Mouse (Mus musculus) lung, postnatal 0 days (tissue): ENCODE data around the gene Pga5. TPM values are rescaled to one million over a fixed set of nuclear protein-coding genes. Genes with fewer than 3 reads are reported as not detected.

ENCODE experiments used
- ATAC-seq: fragments of 200-750 bp; cut with Nextera tagmentation; 2 replicates; pipeline ENCODE4 v1.8.0; 2017; ENCODE audit warnings: moderate library complexity
- DNase-seq: peaks from one replicate; pipeline ENCODE4 v3.0.0-alpha.2; 2016; ENCODE audit warnings: low spot score
- H3K27ac ChIP-seq: fragments of 300-500 bp; sonication (generic); 2 replicates; pipeline ENCODE4 v1.5.1; 2014; ENCODE audit warnings: antibody characterized with exemption, mild to moderate bottlenecking, low read length, mixed read lengths
- H3K27me3 ChIP-seq: fragments of 300-500 bp; sonication (generic); replicated peaks from 2 replicates; pipeline ENCODE4 v1.6.1; 2014; ENCODE audit warnings: low read length, mixed read lengths; ENCODE audit not compliant: insufficient read depth
- H3K36me3 ChIP-seq: fragments of 300-500 bp; sonication (generic); 2 replicates; pipeline ENCODE4 v1.6.1; 2014; ENCODE audit warnings: low read length, mixed read lengths; ENCODE audit not compliant: insufficient read depth
- H3K4me1 ChIP-seq: fragments of 300-500 bp; sonication (generic); 2 replicates; pipeline ENCODE4 v1.6.1; 2014; ENCODE audit warnings: antibody characterized with exemption, low read depth, low read length, mixed read lengths; ENCODE audit not compliant: insufficient read depth
- H3K4me2 ChIP-seq: fragments of 300-500 bp; sonication (generic); replicated peaks from 2 replicates; pipeline ENCODE4 v1.6.1; 2014; ENCODE audit warnings: low read depth, mild to moderate bottlenecking, low read length, moderate library complexity, mixed read lengths
- H3K4me3 ChIP-seq: fragments of 300-500 bp; sonication (generic); 2 replicates; pipeline ENCODE4 v1.5.1; 2014; ENCODE audit warnings: low read depth, low read length
- H3K9ac ChIP-seq: fragments of 300-500 bp; sonication (generic); replicated peaks from 2 replicates; pipeline ENCODE4 v1.6.1; 2014; ENCODE audit warnings: low read depth, mild to moderate bottlenecking
- H3K9me3 ChIP-seq: fragments of 300-500 bp; sonication (generic); 2 replicates; pipeline ENCODE4 v1.6.1; 2016; ENCODE audit warnings: low read length, mixed read lengths
- CTCF ChIP-seq: IDR thresholded peaks from 2 replicates; pipeline ENCODE4 v1.5.1; 2016; ENCODE audit warnings: antibody characterized with exemption, mild to moderate bottlenecking
- EP300 ChIP-seq: IDR thresholded peaks from 2 replicates; pipeline ENCODE4 v1.6.1; 2016; ENCODE audit warnings: antibody characterized with exemption, mild to moderate bottlenecking, control low read depth
- WGBS: fragments of 180-500 bp; shearing (Covaris S2); extraction: QIAGEN DNeasy Blood & Tissue Kit; methylation state at CpG from one replicate; pipeline ENCODE4 v1.1.7; 2014; 5-methylcytosine and 5-hydroxymethylcytosine counted together
- polyA plus RNA-seq: library from polyadenylated mRNA; unstranded; fragments of >200 nt; fragmentation: Nextera tagmentation; extraction: Ambion mirVana; gene quantifications from 2 replicates; pipeline ENCODE4 v1.2.1, GENCODE M21; 2015

Gene Pga5
- polyA plus RNA-seq, 1 experiment from 2014 or later, result not detected

- ATAC-seq (no peak), DNase-seq (no peak)
- Histone ChIP-seq H3K4me2 (no peak overlapping the region), H3K9ac (no peak overlapping the region), H3K27me3 (no peaks in the 10 kb centered on the region), H3K4me3 (no peak overlapping the region), H3K27ac (no peak overlapping the region), H3K4me1 (no peaks in the 10 kb centered on the region), H3K9me3 (no peaks in the 10 kb centered on the region), H3K36me3 (no peaks in the 10 kb centered on the region)
- no peak for TF ChIP-seq EP300
- TF ChIP-seq CTCF, result no peak
- WGBS, result 71% methylated on average over 1 of the region's 1 CpGs
Measured at GRCm38 (mm10) chr19:10678772-10679067, 849 bp upstream of the Pga5 start.

- Histone ChIP-seq H3K9me3 (no peaks in the 10 kb centered on the region), H3K4me2 (no peak overlapping the region), H3K9ac (no peak overlapping the region), H3K27me3 (no peaks in the 10 kb centered on the region), H3K4me1 (no peaks in the 10 kb centered on the region), H3K4me3 (no peak overlapping the region), H3K27ac (no peak overlapping the region), H3K36me3 (no peaks in the 10 kb centered on the region)
- DNase-seq (no peak), ATAC-seq (no peak)
- TF ChIP-seq CTCF, result no peak
- no peak for TF ChIP-seq EP300
- WGBS, result 70% methylated on average over 16 of the region's 16 CpGs
Measured at GRCm38 (mm10) chr19:10676656-10677055, 1.2 kb downstream of the Pga5 start.

GRCm38 (mm10) chr19:10673275-10673674 lies 4.6 kb downstream of the Pga5 start:
- 46% methylated on average over 1 of the region's 1 CpGs for WGBS
- Histone ChIP-seq H3K27ac (no peak overlapping the region), H3K9me3 (no peaks in the 10 kb centered on the region), H3K9ac (no peak overlapping the region), H3K4me1 (no peaks in the 10 kb centered on the region), H3K36me3 (no peaks in the 10 kb centered on the region), H3K4me3 (no peak overlapping the region), H3K4me2 (no peak overlapping the region), H3K27me3 (no peaks in the 10 kb centered on the region)
- ATAC-seq (no peak), DNase-seq (no peak)
- no peak for TF ChIP-seq EP300
- no peak for TF ChIP-seq CTCF

DNA sequence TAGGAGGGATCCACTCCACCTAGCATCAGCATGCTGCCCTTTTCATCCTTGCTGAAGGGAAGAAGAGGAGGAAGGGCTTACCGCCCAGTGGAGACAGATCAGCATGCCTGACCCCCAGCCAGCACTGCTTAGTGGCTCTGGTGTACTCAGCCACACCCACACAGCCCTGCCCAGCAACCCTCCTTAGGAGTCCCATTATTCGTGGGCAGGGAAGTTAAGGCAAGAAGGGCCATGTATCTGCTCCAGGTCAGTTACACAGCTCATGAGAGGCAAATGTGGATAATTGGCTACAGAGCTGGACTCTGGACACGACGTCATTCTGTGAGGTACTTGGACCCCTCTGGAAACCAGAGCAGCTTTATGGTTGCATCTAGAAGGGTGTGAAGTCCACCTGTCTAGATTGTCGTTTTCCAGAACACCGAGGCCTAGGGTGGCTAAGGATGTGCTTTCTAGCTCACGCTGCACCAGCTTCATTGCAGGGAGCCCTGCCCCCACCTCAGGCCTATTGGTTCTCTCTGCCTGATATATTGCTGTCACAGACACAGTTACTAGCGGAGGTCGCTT lies 5.9 kb downstream of the Pga5 start:
- Histone ChIP-seq H3K36me3 (no peaks in the 10 kb centered on the region), H3K9ac (no peak overlapping the region), H3K4me3 (no peak overlapping the region), H3K4me1 (no peaks in the 10 kb centered on the region), H3K9me3 (no peaks in the 10 kb centered on the region), H3K27me3 (no peaks in the 10 kb centered on the region), H3K4me2 (no peak overlapping the region), H3K27ac (no peak overlapping the region)
- ATAC-seq, result no peak
- DNase-seq, result no peak
- 68% methylated on average over 9 of the region's 9 CpGs for WGBS
- TF ChIP-seq CTCF, result no peak

GRCm38 (mm10) chr19:10671319-10671718 lies 6.6 kb downstream of the Pga5 start:
- Histone ChIP-seq H3K9me3 (no peaks in the 10 kb centered on the region), H3K4me2 (no peak overlapping the region), H3K27me3 (no peaks in the 10 kb centered on the region), H3K9ac (no peak overlapping the region), H3K4me1 (no peaks in the 10 kb centered on the region), H3K36me3 (no peaks in the 10 kb centered on the region), H3K27ac (no peak overlapping the region), H3K4me3 (no peak overlapping the region)
- ATAC-seq (no peak), DNase-seq (no peak)
- TF ChIP-seq CTCF (no peak), EP300 (no peak)
- WGBS, result 78% methylated on average over 4 of the region's 4 CpGs

DNA sequence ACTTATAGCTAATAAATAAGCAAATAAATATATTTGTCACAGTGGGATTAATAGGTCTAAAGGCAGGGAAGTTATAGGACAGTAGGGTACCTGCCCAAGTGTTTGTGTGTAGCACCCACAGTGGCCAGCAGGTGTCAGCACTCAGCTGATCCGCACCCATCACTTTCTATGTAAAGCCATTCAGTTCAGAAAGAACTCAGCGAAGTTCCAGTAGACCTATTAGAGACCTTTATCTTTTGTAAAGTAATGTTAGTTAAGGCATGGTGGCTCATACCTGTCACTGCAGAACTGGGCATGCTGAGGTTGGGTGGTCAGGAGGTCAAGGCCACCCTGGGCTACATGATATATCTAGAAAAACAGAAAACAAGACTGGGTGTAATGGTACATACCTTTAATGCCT lies 12.4 kb downstream of the Pga5 start:
- Histone ChIP-seq H3K36me3 (no peaks in the 10 kb centered on the region), H3K9me3 (no peaks in the 10 kb centered on the region), H3K4me3 (no peak overlapping the region), H3K27me3 (no peaks in the 10 kb centered on the region), H3K9ac (no peak overlapping the region), H3K27ac (no peak overlapping the region), H3K4me1 (no peaks in the 10 kb centered on the region), H3K4me2 (no peak overlapping the region)
- no peak for TF ChIP-seq EP300
- peak; percentile 87 for TF ChIP-seq CTCF
- ATAC-seq, result peak; percentile 38; the same call in 1 of the 2 replicates
- peak; percentile 75 for DNase-seq
- WGBS, result 6% methylated on average over 2 of the region's 2 CpGs

DNA sequence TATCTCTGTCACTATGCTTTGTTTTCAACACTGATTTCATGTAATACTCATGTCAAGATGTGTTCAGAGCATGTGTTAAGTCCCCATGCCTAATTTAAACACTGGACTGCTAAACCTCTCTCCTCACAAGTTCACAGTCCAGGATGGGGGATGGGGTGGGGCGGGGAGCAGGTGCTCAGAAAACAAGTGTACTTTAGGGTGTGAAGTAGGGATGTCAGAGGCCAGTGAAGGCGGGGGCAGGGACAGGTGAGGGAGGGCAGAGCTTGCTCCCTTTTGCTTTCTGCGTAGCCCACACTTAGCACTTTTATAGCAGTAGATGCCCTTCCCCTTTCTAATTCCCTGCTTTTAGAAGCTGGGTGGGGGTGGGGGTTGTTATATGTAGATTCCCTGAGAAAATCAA lies 12.8 kb downstream of the Pga5 start:
- 43% methylated on average over 3 of the region's 3 CpGs for WGBS
- TF ChIP-seq EP300, result no peak
- no peak for TF ChIP-seq CTCF
- DNase-seq, result no peak
- Histone ChIP-seq H3K36me3 (no peaks in the 10 kb centered on the region), H3K9ac (no peak overlapping the region), H3K4me1 (no peaks in the 10 kb centered on the region), H3K27me3 (no peaks in the 10 kb centered on the region), H3K4me2 (no peak overlapping the region), H3K27ac (no peak overlapping the region), H3K9me3 (no peaks in the 10 kb centered on the region), H3K4me3 (no peak overlapping the region)
- peak; percentile 55 for ATAC-seq
